Mouse (Mus musculus) thymus, adult 2 months (tissue): Measurements from ENCODE around the gene Ikbkg. TPM values are rescaled to one million over a fixed set of nuclear protein-coding genes. Genes with fewer than 3 reads are reported as not detected.
"Not testable (repeated sequence)": the region's sequence is repeated elsewhere in the genome, so short reads cannot be mapped to it uniquely, and the experiment has no call there.

Experiments
- DNase-seq: peaks from one replicate; pipeline ENCODE4 v3.0.0; 2021
- H3K27ac ChIP-seq: fragments of 200-500 bp; 2 replicates; pipeline ENCODE4 v1.5.1; 2012; ENCODE audit warnings: low read length, control low read depth; ENCODE audit not compliant: control insufficient read depth, insufficient read depth
- H3K27me3 ChIP-seq: fragments of 200-500 bp; 2 replicates; pipeline ENCODE4 v1.6.1; 2012; ENCODE audit warnings: mild to moderate bottlenecking, low read length, moderate library complexity, mixed read lengths; ENCODE audit not compliant: control insufficient read depth, insufficient read depth
- H3K36me3 ChIP-seq: fragments of 200-500 bp; 2 replicates; pipeline ENCODE4 v1.6.1; 2012; ENCODE audit warnings: mild to moderate bottlenecking, low read length, moderate library complexity; ENCODE audit not compliant: control insufficient read depth, insufficient read depth
- H3K4me1 ChIP-seq: fragments of 200-500 bp; replicated peaks from 2 replicates; pipeline ENCODE4 v1.6.1; 2012; ENCODE audit warnings: low read length; ENCODE audit not compliant: control insufficient read depth, insufficient read depth
- H3K4me3 ChIP-seq: fragments of 200-500 bp; 2 replicates; pipeline ENCODE4 v1.5.1; 2012; ENCODE audit warnings: mild to moderate bottlenecking, low read length, control low read depth, moderate library complexity; ENCODE audit not compliant: control insufficient read depth, insufficient read depth
- CTCF ChIP-seq: fragments of 200-500 bp; IDR thresholded peaks from 2 replicates; pipeline ENCODE4 v1.5.1; 2012; ENCODE audit warnings: mild to moderate bottlenecking, control low read depth, low read length, moderate library complexity, borderline replicate concordance; ENCODE audit not compliant: control insufficient read depth, poor library complexity, insufficient read depth; ENCODE audit errors: extremely low read depth
- POLR2A ChIP-seq: fragments of 200-500 bp; IDR thresholded peaks from 2 replicates; pipeline ENCODE4 v1.6.1; 2012; ENCODE audit warnings: mild to moderate bottlenecking, low read length, control low read depth, moderate library complexity; ENCODE audit not compliant: control insufficient read depth, poor library complexity, insufficient read depth; ENCODE audit errors: extremely low read depth
- WGBS: fragments of 180-500 bp; shearing (Covaris S2); methylation state at CpG from one replicate; pipeline ENCODE4 v1.1.7; 2018; 5-methylcytosine and 5-hydroxymethylcytosine counted together
- polyA plus RNA-seq: library from polyadenylated mRNA; depleted of rRNA; stranded (reverse); fragments of >200 nt; gene quantifications from 2 replicates; pipeline ENCODE4 v1.2.3, GENCODE M21; 2012; rRNA removed

Gene Ikbkg
- polyA plus RNA-seq, 1 experiment, result 20.4 TPM

- Histone ChIP-seq H3K4me1 (no peaks in the 10 kb centered on the region), H3K36me3 (peaks cover 9% of the 10 kb centered on the region), H3K27me3 (no peaks in the 10 kb centered on the region), H3K4me3 (no peak overlapping the region), H3K27ac (no peak overlapping the region)
- 65% methylated on average over 4 of the region's 4 CpGs for whole genome bisulfite sequencing
- TF ChIP-seq POLR2A, result no peak
- TF ChIP-seq CTCF, result no peak
- no peak for DNase-seq
Observed at GRCm38 (mm10) chrX:74451157-74451912, 58.2 kb downstream of the Ikbkg start.

GRCm38 (mm10) chrX:74452773-74453172 is 59.7 kb downstream of the Ikbkg start:
- no peaks in the 10 kb centered on the region for H3K4me1 ChIP-seq
- no peak for TF ChIP-seq CTCF
- DNase-seq, result no peak
- H3K4me3 ChIP-seq, result no peak overlapping the region
- no peak overlapping the region for H3K27ac ChIP-seq
- H3K27me3 ChIP-seq, result no peaks in the 10 kb centered on the region
- H3K36me3 ChIP-seq, result peaks cover 9% of the 10 kb centered on the region
- 16% methylated on average over 4 of the region's 4 CpGs for WGBS

GRCm38 (mm10) chrX:74481349-74481885 is 88.3 kb downstream of the Ikbkg start, which contains the start of gene Gm6880:
Gene Gm6880 (minus strand): TSS chrX:74481399.
- H3K4me1 ChIP-seq, H3K27me3 ChIP-seq, H3K36me3 ChIP-seq, H3K27ac ChIP-seq, H3K4me3 ChIP-seq, DNase-seq: not testable (repeated sequence)
- 82% methylated on average over 13 of the region's 14 CpGs for whole genome bisulfite sequencing

- H3K4me3 ChIP-seq, result no peak overlapping the region
- 67% methylated on average over 1 of the region's 1 CpGs for whole genome bisulfite sequencing
- no peak for DNase-seq
- H3K36me3 ChIP-seq, result no peaks in the 10 kb centered on the region
- H3K27me3 ChIP-seq, result no peaks in the 10 kb centered on the region
- H3K4me1 ChIP-seq, result no peaks in the 10 kb centered on the region
- H3K27ac ChIP-seq, result no peak overlapping the region
- TF ChIP-seq POLR2A (no peak), CTCF (no peak)
Observed at GRCm38 (mm10) chrX:74497131-74497530, 104.0 kb downstream of the Ikbkg start.

Other genes starting within 250 kb of the Ikbkg start
- 0.07 TPM in 1 of 2 replicates, not detected in the other for gene Tex28, start 225.5 kb upstream of the Ikbkg start, polyA plus RNA-seq
- gene Tktl1, start 216.0 kb upstream of the Ikbkg start, polyA plus RNA-seq, result 0.12 TPM in 1 of 2 replicates, not detected in the other
- gene Flna, start 143.5 kb upstream of the Ikbkg start, polyA plus RNA-seq, result 476 and 498 TPM in 2 replicates
- 97.7 and 111 TPM in 2 replicates for gene Emd, start 138.6 kb upstream of the Ikbkg start, polyA plus RNA-seq
- gene Rpl10, start 122.5 kb upstream of the Ikbkg start, polyA plus RNA-seq, result 1,443 and 1,552 TPM in 2 replicates
- gene Taz, start 111.4 kb upstream of the Ikbkg start, polyA plus RNA-seq, result 94.6 and 111 TPM in 2 replicates
- gene Dnase1l1, start 111.0 kb upstream of the Ikbkg start, polyA plus RNA-seq, result 10.3 and 15.0 TPM in 2 replicates
- 289 and 373 TPM in 2 replicates for gene Atp6ap1, start 96.2 kb upstream of the Ikbkg start, polyA plus RNA-seq
- gene Gdi1, start 88.3 kb upstream of the Ikbkg start, polyA plus RNA-seq, result 370 and 445 TPM in 2 replicates
- gene Fam50a, start 80.3 kb upstream of the Ikbkg start, polyA plus RNA-seq, result 13.6 and 16.4 TPM in 2 replicates
- gene Plxna3, start 64.2 kb upstream of the Ikbkg start, polyA plus RNA-seq, result 15.4 and 17.6 TPM in 2 replicates
- gene Lage3, start 39.7 kb upstream of the Ikbkg start, polyA plus RNA-seq, result 56.5 and 63.6 TPM in 2 replicates
- gene Ubl4a, start 20.1 kb upstream of the Ikbkg start, polyA plus RNA-seq, result 52.7 and 53.8 TPM in 2 replicates
- gene Slc10a3, start 19.9 kb upstream of the Ikbkg start, polyA plus RNA-seq, result 27.8 and 29.1 TPM in 2 replicates
- gene Fam3a, start within 50 bp of the Ikbkg start, polyA plus RNA-seq, result 45.1 and 46.0 TPM in 2 replicates
- 36.0 and 40.2 TPM in 2 replicates for gene G6pdx, start 35.9 kb downstream of the Ikbkg start, polyA plus RNA-seq
- gene Gm6880, start 88.1 kb downstream of the Ikbkg start, polyA plus RNA-seq, result not detected in 2 replicates
- gene Olfr1326-ps1, start 181.6 kb downstream of the Ikbkg start, polyA plus RNA-seq, result not detected in 2 replicates
- not detected in 2 replicates for gene Olfr1325, start 199.4 kb downstream of the Ikbkg start, polyA plus RNA-seq